In genomic region chr14:111297796-111298195, GRCm38 (mm10) we compare ENCODE assay signal across 30 mouse cellular contexts.
"Had no signal": no experiment of that assay in that cellular context is flagged by ENCODE, and none has a peak within 500 bp of the region (broad histone marks: within the 10 kb centered on the region; RNA-seq: fewer than 3 reads in every experiment).

No protein-coding gene starts in this region.

- H3K4me1 ChIP-seq: heart, embryonic 12.5 days; heart, embryonic 13.5 days; heart, embryonic 15.5 days; hindbrain, embryonic 10.5 days; hindbrain, embryonic 12.5 days; hindbrain, embryonic 13.5 days; hindbrain, embryonic 15.5 days; intestine, embryonic 15.5 days; kidney, embryonic 15.5 days had no signal

- H3K4me3 ChIP-seq: heart, embryonic 12.5 days; heart, embryonic 13.5 days; heart, embryonic 15.5 days; hindbrain, embryonic 10.5 days; hindbrain, embryonic 12.5 days; hindbrain, embryonic 13.5 days; hindbrain, embryonic 15.5 days; intestine, embryonic 15.5 days; kidney, embryonic 15.5 days; layer of hippocampus, adult 2 months; left cerebral cortex, adult 2 months had no signal

- H3K36me3 ChIP-seq: heart, embryonic 12.5 days; heart, embryonic 13.5 days; heart, embryonic 15.5 days; hindbrain, embryonic 10.5 days; hindbrain, embryonic 12.5 days; hindbrain, embryonic 13.5 days; hindbrain, embryonic 15.5 days; intestine, embryonic 15.5 days; kidney, embryonic 15.5 days had no signal

- H3K27ac ChIP-seq: heart, embryonic 13.5 days; heart, embryonic 15.5 days; hindbrain, embryonic 10.5 days; hindbrain, embryonic 12.5 days; hindbrain, embryonic 13.5 days; hindbrain, embryonic 14.5 days; hindbrain, embryonic 15.5 days; hindbrain, postnatal 0 days; intestine, embryonic 15.5 days; kidney, embryonic 15.5 days; kidney, postnatal 0 days; layer of hippocampus, adult 2 months; left cerebral cortex, adult 2 months had no signal

- H3K9ac ChIP-seq: heart, embryonic 12.5 days; heart, embryonic 13.5 days; heart, embryonic 15.5 days; hindbrain, embryonic 12.5 days; hindbrain, embryonic 13.5 days; hindbrain, embryonic 14.5 days; hindbrain, embryonic 15.5 days; intestine, embryonic 15.5 days; kidney, embryonic 15.5 days had no signal

- H3K9me3 ChIP-seq: heart, embryonic 12.5 days; heart, embryonic 13.5 days; heart, embryonic 15.5 days; hindbrain, embryonic 10.5 days; hindbrain, embryonic 12.5 days; hindbrain, embryonic 13.5 days; hindbrain, embryonic 15.5 days; intestine, embryonic 15.5 days; kidney, embryonic 15.5 days had no signal

- DNase-seq: heart, postnatal 10 days; heart, postnatal 14 days; heart, postnatal 36 days; heart, postnatal 4 days; kidney, adult 11 months; kidney, adult 18-20 months; kidney, adult 2 months; kidney, adult 8-10 months; kidney, adult 9 months; kidney, postnatal 10 days; kidney, postnatal 14 days; kidney, postnatal 25 days; kidney, postnatal 36 days; kidney, postnatal 4 days; layer of hippocampus, adult 9-11 months; layer of hippocampus, postnatal 36 days had no signal

- H3K27me3 ChIP-seq: heart, embryonic 12.5 days; heart, embryonic 13.5 days; heart, embryonic 15.5 days; hindbrain, embryonic 12.5 days; hindbrain, embryonic 13.5 days; hindbrain, embryonic 15.5 days; intestine, embryonic 15.5 days; kidney, embryonic 15.5 days had no signal
